Mouse (Mus musculus) heart, embryonic 11.5 days (tissue): Measurements from ENCODE around the gene Lcat. TPM values are rescaled to one million over a fixed set of nuclear protein-coding genes. Genes with fewer than 3 reads are reported as not detected.

ENCODE experiments used
- ATAC-seq: fragments of 200-750 bp; cut with Nextera tagmentation; replicated peaks from 2 replicates; pipeline ENCODE4 v1.8.0; 2017; ENCODE audit warnings: moderate library complexity; ENCODE audit not compliant: insufficient number of reproducible peaks, low FRiP score, low TSS enrichment
- H3K27ac ChIP-seq: fragments of 300-500 bp; sonication (generic); 2 replicates; pipeline ENCODE4 v1.5.1; 2014; ENCODE audit warnings: mild to moderate bottlenecking, low read depth, low read length
- H3K27me3 ChIP-seq: fragments of 300-500 bp; sonication (generic); 2 replicates; pipeline ENCODE4 v1.6.1; 2014; ENCODE audit warnings: mild to moderate bottlenecking, low read length, mixed read lengths; ENCODE audit not compliant: control insufficient read depth, insufficient read depth
- H3K36me3 ChIP-seq: fragments of 300-500 bp; sonication (generic); 2 replicates; pipeline ENCODE4 v1.6.1; 2014; ENCODE audit warnings: mild to moderate bottlenecking, low read length, moderate library complexity, mixed read lengths; ENCODE audit not compliant: control insufficient read depth, insufficient read depth
- H3K4me1 ChIP-seq: fragments of 300-500 bp; sonication (generic); 2 replicates; pipeline ENCODE4 v1.6.1; 2014; ENCODE audit warnings: low read length; ENCODE audit not compliant: control insufficient read depth, insufficient read depth
- H3K4me2 ChIP-seq: fragments of 300-500 bp; sonication (generic); 2 replicates; pipeline ENCODE4 v1.6.1; 2014; ENCODE audit warnings: mild to moderate bottlenecking, moderate library complexity
- H3K4me3 ChIP-seq: fragments of 300-500 bp; sonication (generic); 2 replicates; pipeline ENCODE4 v1.5.1; 2014; ENCODE audit warnings: low read depth, low read length
- H3K9ac ChIP-seq: fragments of 300-500 bp; sonication (generic); 2 replicates; pipeline ENCODE4 v1.6.1; 2014; ENCODE audit warnings: mild to moderate bottlenecking, low read depth, low read length, moderate library complexity
- H3K9me3 ChIP-seq: fragments of 300-500 bp; sonication (generic); replicated peaks from 2 replicates; pipeline ENCODE4 v1.6.1; 2016; ENCODE audit warnings: low read length; ENCODE audit not compliant: control insufficient read depth
- WGBS: fragments of 180-500 bp; shearing (Covaris S2); extraction: QIAGEN DNeasy Blood & Tissue Kit; methylation state at CpG from one replicate; pipeline ENCODE4 v1.1.7; 2014; ENCODE audit not compliant: insufficient replicate concordance; 5-methylcytosine and 5-hydroxymethylcytosine counted together
- polyA plus RNA-seq: library from polyadenylated mRNA; unstranded; fragments of >200 nt; fragmentation: Nextera tagmentation; extraction: Ambion mirVana; gene quantifications from 2 replicates; pipeline ENCODE4 v1.2.1, GENCODE M21; 2014

Gene Lcat
- polyA plus RNA-seq, 1 experiment from 2014 or later = 2.6 TPM

DNA sequence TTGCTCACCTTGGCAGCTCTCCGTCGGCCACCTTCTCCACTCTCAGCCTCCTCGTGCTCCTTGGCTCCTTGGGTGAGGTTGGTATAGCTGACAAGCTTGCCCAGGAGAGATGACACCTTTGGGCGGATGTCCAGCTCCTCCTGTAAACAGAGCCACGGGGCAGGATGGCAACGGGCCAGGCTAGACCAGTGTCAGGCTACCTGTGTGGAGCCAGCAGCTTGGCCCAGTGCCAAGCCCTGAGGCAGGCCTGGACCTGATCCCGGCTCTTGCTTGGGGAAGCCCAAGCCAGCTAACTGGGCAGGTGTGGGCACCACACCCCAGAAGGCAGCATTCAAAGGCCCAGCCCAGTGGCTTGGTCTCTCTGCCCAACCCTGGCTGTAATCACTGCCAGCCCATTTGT, 16.2 kb upstream of the Lcat start:
- no peak overlapping the region for H3K4me2 ChIP-seq
- H3K27me3 ChIP-seq = no peaks in the 10 kb centered on the region
- no peak overlapping the region for H3K4me3 ChIP-seq
- H3K9ac ChIP-seq = no peak overlapping the region; the same call in 1 of the 2 replicates
- H3K27ac ChIP-seq = no peak overlapping the region
- H3K4me1 ChIP-seq = peaks cover 21% of the 10 kb centered on the region
- WGBS = 84% methylated on average over 7 of the region's 7 CpGs
- no peaks in the 10 kb centered on the region for H3K9me3 ChIP-seq
- ATAC-seq = no peak
- H3K36me3 ChIP-seq = peaks cover 6% of the 10 kb centered on the region; the same call in 1 of the 2 replicates

- no peaks in the 10 kb centered on the region for H3K27me3 ChIP-seq
- H3K9me3 ChIP-seq = no peaks in the 10 kb centered on the region
- no peak overlapping the region for H3K4me3 ChIP-seq
- no peak overlapping the region for H3K4me2 ChIP-seq
- WGBS = 44% methylated on average over 4 of the region's 4 CpGs
- H3K36me3 ChIP-seq = peaks cover 6% of the 10 kb centered on the region
- no peak overlapping the region for H3K27ac ChIP-seq
- ATAC-seq = no peak
- peaks cover 13% of the 10 kb centered on the region for H3K4me1 ChIP-seq
- no peak overlapping the region for H3K9ac ChIP-seq
Measured at GRCm38 (mm10) chr8:105957813-105958212, 14.6 kb upstream of the Lcat start.

- Histone ChIP-seq H3K4me3 (no peak overlapping the region), H3K36me3 (peaks cover 10% of the 10 kb centered on the region), H3K9ac (no peak overlapping the region), H3K4me2 (no peak overlapping the region), H3K9me3 (no peaks in the 10 kb centered on the region), H3K27me3 (no peaks in the 10 kb centered on the region), H3K27ac (peak overlapping the region; percentile 24; the same call in 1 of the 2 replicates), H3K4me1 (peaks cover 8% of the 10 kb centered on the region)
- no peak for ATAC-seq
- WGBS = 63% methylated on average over 4 of the region's 4 CpGs
Measured at GRCm38 (mm10) chr8:105956556-105956955, 13.4 kb upstream of the Lcat start.

GRCm38 (mm10) chr8:105951057-105951659, 8.0 kb upstream of the Lcat start:
- Histone ChIP-seq H3K36me3 (peaks cover 44% of the 10 kb centered on the region), H3K4me1 (peaks cover 20% of the 10 kb centered on the region), H3K9ac (peak overlapping the region; percentile 52; the same call in 1 of the 2 replicates), H3K27ac (no peak overlapping the region), H3K27me3 (no peaks in the 10 kb centered on the region), H3K4me2 (no peak overlapping the region), H3K9me3 (no peaks in the 10 kb centered on the region), H3K4me3 (no peak overlapping the region)
- WGBS = 25% methylated on average over 7 of the region's 7 CpGs
- no peak for ATAC-seq

DNA sequence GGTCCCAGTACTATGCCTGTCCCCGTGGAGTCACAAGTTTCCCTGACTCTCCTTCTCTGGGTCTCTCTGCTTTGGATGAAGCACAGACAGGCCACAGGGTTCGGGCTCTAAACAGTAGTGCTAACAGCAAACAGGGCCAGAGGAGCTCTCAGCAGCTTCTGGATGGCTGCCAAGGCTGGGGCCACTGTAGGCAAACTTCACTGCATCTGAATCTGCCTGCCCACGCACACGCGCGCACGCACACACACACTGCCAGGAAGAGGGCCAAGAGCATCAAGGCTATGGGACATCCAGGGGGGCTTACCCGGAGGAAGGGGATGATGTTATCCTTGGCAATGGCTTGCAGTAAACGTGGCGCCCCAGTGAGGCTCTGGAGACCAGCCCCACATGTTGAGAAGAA, 6.2 kb upstream of the Lcat start:
- Histone ChIP-seq H3K9ac (0 out of 2 replicates have a peak overlapping the region, but pooled peaks have one; percentile 28), H3K4me2 (no peak overlapping the region), H3K4me1 (peaks cover 20% of the 10 kb centered on the region), H3K4me3 (no peak overlapping the region), H3K36me3 (peaks cover 60% of the 10 kb centered on the region), H3K27ac (peak overlapping the region; percentile 46), H3K9me3 (no peaks in the 10 kb centered on the region), H3K27me3 (no peaks in the 10 kb centered on the region)
- WGBS = 70% methylated on average over 10 of the region's 10 CpGs
- ATAC-seq = no peak

GRCm38 (mm10) chr8:105942542-105942941, 640 bp downstream of the Lcat start:
- 95% methylated on average over 5 of the region's 5 CpGs for WGBS
- peaks cover 52% of the 10 kb centered on the region for H3K36me3 ChIP-seq
- no peaks in the 10 kb centered on the region for H3K27me3 ChIP-seq
- no peak overlapping the region for H3K4me3 ChIP-seq
- no peaks in the 10 kb centered on the region for H3K9me3 ChIP-seq
- H3K4me2 ChIP-seq = no peak overlapping the region
- H3K9ac ChIP-seq = no peak overlapping the region
- no peak for ATAC-seq
- H3K4me1 ChIP-seq = no peaks in the 10 kb centered on the region
- no peak overlapping the region for H3K27ac ChIP-seq

- no peak for ATAC-seq
- Histone ChIP-seq H3K4me1 (no peaks in the 10 kb centered on the region), H3K36me3 (peaks cover 47% of the 10 kb centered on the region), H3K9ac (no peak overlapping the region), H3K4me2 (no peak overlapping the region), H3K27ac (no peak overlapping the region), H3K27me3 (no peaks in the 10 kb centered on the region), H3K4me3 (no peak overlapping the region), H3K9me3 (no peaks in the 10 kb centered on the region)
- WGBS = 94% methylated on average over 11 of the region's 11 CpGs
Measured at GRCm38 (mm10) chr8:105942026-105942425, 1.2 kb downstream of the Lcat start.

- peak within 1 kb of the TSS; percentile 97 for H3K4me2 ChIP-seq
- ATAC-seq = no peak
- H3K27me3 ChIP-seq = no peaks in the 10 kb centered on the region
- peak within 1 kb of the TSS; percentile 94 for H3K27ac ChIP-seq
- peak within 1 kb of the TSS; percentile 83 for H3K4me3 ChIP-seq
- 24% methylated on average over 4 of the region's 4 CpGs for WGBS
- peaks cover 8% of the 10 kb centered on the region for H3K4me1 ChIP-seq
- peak within 1 kb of the TSS; percentile 90 for H3K9ac ChIP-seq
- peaks cover 19% of the 10 kb centered on the region for H3K36me3 ChIP-seq
- no peaks in the 10 kb centered on the region for H3K9me3 ChIP-seq
Measured at GRCm38 (mm10) chr8:105938306-105938669, 4.9 kb downstream of the Lcat start, which contains the start of gene Psmb10. TSS of gene Psmb10 (minus strand) at chr8:105938444.
